Mouse (Mus musculus) intestine, embryonic 14.5 days (tissue): Measurements from ENCODE around the gene Isg20l2. TPM values are rescaled to one million over a fixed set of nuclear protein-coding genes. Genes with fewer than 3 reads are reported as not detected.

Experiments
- ATAC-seq: fragments of 200-750 bp; cut with Nextera tagmentation; replicated peaks from 2 replicates; pipeline ENCODE4 v1.8.0; 2017; ENCODE audit warnings: low read depth, moderate number of reproducible peaks, moderate TSS enrichment, moderate library complexity; ENCODE audit not compliant: low FRiP score, low TSS enrichment
- DNase-seq: peaks from one replicate; pipeline ENCODE4 v3.0.0-alpha.2; 2018; ENCODE audit warnings: low spot score
- H3K27ac ChIP-seq: fragments of 300-500 bp; sonication (generic); 2 replicates; pipeline ENCODE4 v1.5.1; 2014; ENCODE audit warnings: low read depth, mild to moderate bottlenecking, control low read depth
- H3K27me3 ChIP-seq: fragments of 300-500 bp; sonication (generic); replicated peaks from 2 replicates; pipeline ENCODE4 v1.6.1; 2014; ENCODE audit warnings: low read length, control low read depth; ENCODE audit not compliant: control insufficient read depth, insufficient read depth
- H3K36me3 ChIP-seq: fragments of 300-500 bp; sonication (generic); 2 replicates; pipeline ENCODE4 v1.6.1; 2014; ENCODE audit warnings: low read length, control low read depth; ENCODE audit not compliant: control insufficient read depth, insufficient read depth
- H3K4me1 ChIP-seq: fragments of 300-500 bp; sonication (generic); replicated peaks from 2 replicates; pipeline ENCODE4 v1.6.1; 2014; ENCODE audit warnings: low read length, control low read depth, mixed read lengths; ENCODE audit not compliant: control insufficient read depth, insufficient read depth
- H3K4me2 ChIP-seq: fragments of 300-500 bp; sonication (generic); 2 replicates; pipeline ENCODE4 v1.6.1; 2014; ENCODE audit warnings: low read length
- H3K4me3 ChIP-seq: fragments of 300-500 bp; sonication (generic); 2 replicates; pipeline ENCODE4 v1.5.1; 2014; ENCODE audit warnings: low read depth, low read length, control low read depth, mixed read lengths
- H3K9ac ChIP-seq: fragments of 300-500 bp; sonication (generic); 2 replicates; pipeline ENCODE4 v1.6.1; 2014; ENCODE audit warnings: mild to moderate bottlenecking, low read length
- H3K9me3 ChIP-seq: fragments of 300-500 bp; sonication (generic); 2 replicates; pipeline ENCODE4 v1.6.1; 2016; ENCODE audit warnings: low read length, control low read depth; ENCODE audit not compliant: control insufficient read depth
- WGBS: fragments of 180-500 bp; shearing (Covaris S2); extraction: QIAGEN DNeasy Blood & Tissue Kit; methylation state at CpG from one replicate; pipeline ENCODE4 v1.1.7; 2014; 5-methylcytosine and 5-hydroxymethylcytosine counted together
- polyA plus RNA-seq: library from polyadenylated mRNA; unstranded; fragments of >200 nt; fragmentation: Nextera tagmentation; extraction: Ambion mirVana; gene quantifications from 2 replicates; pipeline ENCODE4 v1.2.1, GENCODE M21; 2014

Gene Isg20l2
- polyA plus RNA-seq, 1 experiment from 2014 or later: 32.8 TPM

DNA sequence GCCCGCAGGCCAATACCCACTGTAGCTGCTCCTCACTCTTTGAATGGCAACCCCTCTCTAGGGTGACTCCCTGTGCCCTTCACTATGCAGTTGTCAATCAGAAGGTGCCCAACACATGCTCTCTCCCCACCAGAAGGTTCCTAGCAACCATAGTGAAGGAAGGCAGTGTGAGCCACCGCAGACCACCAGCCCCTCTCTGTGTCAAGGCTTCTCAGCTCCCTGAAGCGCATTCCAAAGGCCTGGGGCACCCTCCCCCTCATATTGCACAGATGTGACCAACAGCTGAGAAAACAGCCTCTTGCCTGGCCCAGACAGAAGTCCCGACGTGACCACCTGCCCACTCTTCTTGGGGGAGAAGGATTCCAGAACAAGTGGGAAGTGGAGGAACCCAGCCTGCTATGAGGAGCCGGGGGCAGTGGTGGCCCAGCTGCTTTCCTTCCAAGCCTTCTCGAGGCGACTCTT is 42.1 kb downstream of the Isg20l2 start:
- DNase-seq (no peak), ATAC-seq (no peak)
- WGBS: 18% methylated on average over 8 of the region's 8 CpGs

GRCm38 (mm10) chr3:87972776-87973175 is 42.7 kb downstream of the Isg20l2 start:
- ATAC-seq (no peak; the same call in 1 of the 2 replicates), DNase-seq (no peak)
- Histone ChIP-seq H3K27ac (no peak overlapping the region), H3K9ac (peak overlapping the region; percentile 61), H3K36me3 (peaks cover 25% of the 10 kb centered on the region), H3K9me3 (no peaks in the 10 kb centered on the region), H3K4me2 (peak overlapping the region; percentile 86), H3K27me3 (no peaks in the 10 kb centered on the region), H3K4me1 (peaks cover 37% of the 10 kb centered on the region), H3K4me3 (peak overlapping the region; percentile 56)
- 26% methylated on average over 5 of the region's 5 CpGs for WGBS

More for the DNA sequence above, 42.1 kb downstream of the Isg20l2 start:
- Histone ChIP-seq H3K9ac (peak overlapping the region; percentile 61), H3K36me3 (peaks cover 19% of the 10 kb centered on the region), H3K4me3 (peak overlapping the region; percentile 56), H3K4me1 (peaks cover 37% of the 10 kb centered on the region), H3K27ac (no peak overlapping the region), H3K4me2 (peak overlapping the region; percentile 86), H3K27me3 (no peaks in the 10 kb centered on the region), H3K9me3 (no peaks in the 10 kb centered on the region)

GRCm38 (mm10) chr3:87973593-87974380 is 43.7 kb downstream of the Isg20l2 start:
- peak overlapping the region; percentile 86 for H3K4me2 ChIP-seq
- H3K9ac ChIP-seq: peak overlapping the region; percentile 17; the same call in 1 of the 2 replicates
- H3K4me1 ChIP-seq: peaks cover 37% of the 10 kb centered on the region
- no peaks in the 10 kb centered on the region for H3K27me3 ChIP-seq
- H3K36me3 ChIP-seq: peaks cover 26% of the 10 kb centered on the region
- no peak for ATAC-seq
- H3K27ac ChIP-seq: peak overlapping the region; percentile 17; the same call in 1 of the 2 replicates
- no peak for DNase-seq
- no peaks in the 10 kb centered on the region for H3K9me3 ChIP-seq
- H3K4me3 ChIP-seq: peak overlapping the region; percentile 56; the same call in 1 of the 2 replicates
- 46% methylated on average over 14 of the region's 14 CpGs for WGBS

- H3K36me3 ChIP-seq: peaks cover 26% of the 10 kb centered on the region
- H3K27me3 ChIP-seq: no peaks in the 10 kb centered on the region
- H3K27ac ChIP-seq: peak overlapping the region; percentile 17; the same call in 1 of the 2 replicates
- peak overlapping the region; percentile 86 for H3K4me2 ChIP-seq
- peak overlapping the region; percentile 17; the same call in 1 of the 2 replicates for H3K9ac ChIP-seq
- DNase-seq (no peak), ATAC-seq (no peak)
- peaks cover 37% of the 10 kb centered on the region for H3K4me1 ChIP-seq
- 24% methylated on average over 12 of the region's 12 CpGs for WGBS
- H3K4me3 ChIP-seq: no peak overlapping the region
- no peaks in the 10 kb centered on the region for H3K9me3 ChIP-seq
Observed at GRCm38 (mm10) chr3:87974381-87974987, 44.4 kb downstream of the Isg20l2 start.

GRCm38 (mm10) chr3:87979493-87979892 is 49.4 kb downstream of the Isg20l2 start:
- DNase-seq (no peak), ATAC-seq (no peak)
- Histone ChIP-seq H3K4me1 (peaks cover 38% of the 10 kb centered on the region), H3K36me3 (peaks cover 26% of the 10 kb centered on the region), H3K27ac (no peak overlapping the region), H3K4me3 (no peak overlapping the region), H3K27me3 (no peaks in the 10 kb centered on the region), H3K9ac (no peak overlapping the region), H3K4me2 (no peak overlapping the region), H3K9me3 (no peaks in the 10 kb centered on the region)
- 86% methylated on average over 5 of the region's 5 CpGs for WGBS

- H3K36me3 ChIP-seq: peaks cover 26% of the 10 kb centered on the region
Observed at GRCm38 (mm10) chr3:87980085-87980484, 50.0 kb downstream of the Isg20l2 start.

GRCm38 (mm10) chr3:87980728-87981127 is 50.6 kb downstream of the Isg20l2 start:
- Histone ChIP-seq H3K27me3 (no peaks in the 10 kb centered on the region), H3K9me3 (no peaks in the 10 kb centered on the region), H3K4me3 (no peak overlapping the region), H3K9ac (no peak overlapping the region), H3K4me2 (no peak overlapping the region), H3K4me1 (peaks cover 45% of the 10 kb centered on the region), H3K36me3 (peaks cover 20% of the 10 kb centered on the region), H3K27ac (no peak overlapping the region)
- ATAC-seq: no peak
- DNase-seq: no peak
- WGBS: 64% methylated on average over 5 of the region's 5 CpGs

More at GRCm38 (mm10) chr3:87980085-87980484, 50.0 kb downstream of the Isg20l2 start:
- ATAC-seq (no peak), DNase-seq (no peak)
- Histone ChIP-seq H3K9ac (no peak overlapping the region), H3K27ac (no peak overlapping the region), H3K4me3 (no peak overlapping the region), H3K9me3 (no peaks in the 10 kb centered on the region), H3K4me1 (peaks cover 38% of the 10 kb centered on the region), H3K4me2 (no peak overlapping the region), H3K27me3 (no peaks in the 10 kb centered on the region)
- WGBS: 48% methylated on average over 3 of the region's 3 CpGs

GRCm38 (mm10) chr3:87981214-87981760 is 51.2 kb downstream of the Isg20l2 start:
- Histone ChIP-seq H3K27ac (peak overlapping the region; percentile 97; the same call in 1 of the 2 replicates), H3K4me1 (peaks cover 48% of the 10 kb centered on the region), H3K36me3 (peaks cover 15% of the 10 kb centered on the region), H3K4me2 (no peak overlapping the region), H3K9me3 (no peaks in the 10 kb centered on the region), H3K4me3 (no peak overlapping the region), H3K27me3 (no peaks in the 10 kb centered on the region), H3K9ac (no peak overlapping the region)
- ATAC-seq: no peak
- no peak for DNase-seq
- WGBS: 77% methylated on average over 6 of the region's 6 CpGs
